Comparison of ENCODE assay signal across 17 mouse cellular contexts in the genomic region with DNA sequence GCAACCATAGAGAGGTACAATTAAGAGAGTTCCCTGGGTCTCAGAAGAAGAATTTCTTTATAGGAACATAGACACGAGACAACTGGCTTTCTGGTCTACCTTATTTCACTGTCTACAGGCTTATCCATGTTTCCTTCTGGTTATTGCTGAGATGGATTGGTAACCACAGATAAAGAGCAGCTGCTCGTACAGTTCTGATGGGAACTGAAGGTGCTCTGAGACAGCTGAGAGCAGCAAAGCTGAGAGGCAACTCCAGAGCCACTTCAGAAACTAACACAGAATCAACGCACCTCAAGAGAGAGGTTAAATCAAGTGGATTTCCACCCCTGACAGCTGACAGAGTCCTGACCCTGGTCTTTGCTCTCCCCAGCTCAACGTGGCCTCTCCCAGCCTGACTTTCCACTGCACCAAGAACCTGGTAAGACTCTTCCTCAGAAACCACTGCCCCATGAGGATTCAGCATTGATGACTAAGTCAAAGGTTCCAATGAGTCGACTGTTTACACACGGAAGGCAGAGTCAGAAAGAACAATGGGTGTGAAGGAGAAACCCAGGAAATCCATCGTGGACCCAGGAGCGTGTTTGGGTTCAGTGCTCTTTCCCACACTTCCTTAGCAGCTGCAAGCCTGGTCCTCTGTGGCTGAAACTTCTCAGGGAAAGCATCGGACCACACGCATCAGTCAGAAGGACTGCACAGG.
"Had no signal": no experiment of that assay in that cellular context is flagged by ENCODE, and none has a peak within 500 bp of the region (broad histone marks: within the 10 kb centered on the region; RNA-seq: fewer than 3 reads in every experiment).

No protein-coding gene starts in this region.

- H3K27ac ChIP-seq: lung, embryonic 15.5 days; macrophage; midbrain, embryonic 12.5 days; neural tube, embryonic 12.5 days; stomach, embryonic 15.5 days had no signal

- H3K9ac ChIP-seq: liver, postnatal 0 days; lung, embryonic 15.5 days; midbrain, embryonic 12.5 days; neural tube, embryonic 12.5 days; stomach, embryonic 15.5 days had no signal

- H3K36me3 ChIP-seq: lung, embryonic 15.5 days; midbrain, embryonic 12.5 days; neural tube, embryonic 12.5 days; stomach, embryonic 15.5 days had no signal

- H3K9me3 ChIP-seq: lung, embryonic 15.5 days; neural tube, embryonic 12.5 days; stomach, embryonic 15.5 days had no signal

- H3K27me3 ChIP-seq: lung, embryonic 15.5 days; midbrain, embryonic 12.5 days; neural tube, embryonic 12.5 days; stomach, embryonic 15.5 days had no signal

- DNase-seq: liver, postnatal 0 days; lung, adult 2 months; lung, postnatal 14 days; lung, postnatal 36 days; midbrain, embryonic 14.5 days; right cerebral cortex, postnatal 14 days; thymus, adult 18-20 months; thymus, postnatal 14 days; thymus, postnatal 36 days had no signal

- ATAC-seq: liver, postnatal 0 days; lung, postnatal 0 days; midbrain, embryonic 16.5 days had no signal

- H3K4me1 ChIP-seq: lung, embryonic 15.5 days; midbrain, embryonic 12.5 days; neural tube, embryonic 12.5 days; stomach, embryonic 15.5 days had no signal

- H3K4me2 ChIP-seq: lung, embryonic 15.5 days; midbrain, embryonic 12.5 days; neural tube, embryonic 12.5 days; stomach, embryonic 15.5 days had no signal

- H3K4me3 ChIP-seq: lung, embryonic 15.5 days; megakaryocyte, embryonic 14.5 days; midbrain, embryonic 12.5 days; neural tube, embryonic 12.5 days; stomach, embryonic 15.5 days had no signal
